Mouse (Mus musculus): ENCODE data around the gene Tmem51.

GRCm38 (mm10) chr4:142071243-142071991 is 12.7 kb downstream of the Tmem51 start:
- TF ChIP-seq POLR2A (IDR thresholded peaks at IDR 0.05; ENCODE audit: insufficient read depth, low read length) (no peak), EP300 (IDR thresholded peaks at IDR 0.05; ENCODE audit: insufficient read depth, low read depth, low read length) (peak; percentile 96)
